Mouse (Mus musculus) frontal cortex, postnatal 10 days (tissue): ENCODE measurements around the gene Muc15.

ENCODE experiments used
- DNase-seq, 2 experiments: peaks; one replicate each; pipeline ENCODE4 v3.0.0; 2022; ENCODE audit warnings: low spot score in 2 of 2, mixed read lengths in 1 of 2

Muc15 gene

DNA sequence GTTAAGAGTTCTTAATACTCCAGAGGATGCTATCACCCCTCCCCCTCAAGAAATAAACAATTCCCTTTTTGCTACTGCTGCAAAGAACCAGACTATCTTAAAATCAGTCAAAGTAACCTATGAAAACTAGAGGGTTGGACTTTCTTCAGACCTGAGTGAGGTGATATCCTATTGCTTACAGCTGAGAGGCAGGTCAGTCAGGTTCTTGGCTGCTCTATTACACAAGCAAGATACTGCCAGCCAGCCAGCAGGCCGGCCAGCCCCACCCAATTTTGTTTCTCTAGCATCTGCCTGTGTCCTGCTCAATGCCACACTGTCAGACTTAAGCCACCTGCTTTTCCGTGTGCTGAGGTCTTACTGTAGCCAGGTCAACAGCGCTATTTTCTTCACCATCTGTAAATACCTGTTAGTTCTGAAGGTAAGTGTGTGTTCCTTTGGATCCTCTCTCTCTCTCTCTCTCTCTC, at the start of gene Muc15:
Gene Muc15 (plus strand): TSS at position 51 of the 464 bp plus-strand sequence.
- DNase-seq, result no peak

DNA sequence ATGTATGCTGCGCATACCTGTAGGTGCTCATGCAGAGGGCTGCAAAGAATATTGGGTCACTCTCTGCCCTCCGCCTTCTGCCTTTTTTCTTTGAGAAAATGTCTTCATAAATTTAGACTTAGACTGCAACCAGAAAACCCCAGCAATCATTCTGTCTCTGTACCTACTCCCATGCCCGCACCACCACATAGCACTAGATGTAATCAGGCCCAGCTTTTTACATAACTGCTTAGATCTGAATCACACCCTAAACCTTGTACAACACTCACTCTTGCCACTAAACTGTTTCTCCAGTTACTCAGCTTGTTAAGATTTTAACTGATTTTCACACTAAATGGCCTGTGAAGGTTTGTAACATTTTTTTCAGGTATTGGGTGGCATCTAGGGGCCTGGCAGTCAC, 11.7 kb upstream of the Muc15 start:
- DNase-seq, result no peak

- DNase-seq, result no peak
Measured at GRCm38 (mm10) chr2:110710055-110710720, 11.0 kb upstream of the Muc15 start.

GRCm38 (mm10) chr2:110719051-110719450, 2.1 kb upstream of the Muc15 start:
- no peak for DNase-seq

GRCm38 (mm10) chr2:110722208-110722607, 1.1 kb downstream of the Muc15 start:
- DNase-seq, result no peak

GRCm38 (mm10) chr2:110726106-110726505, 5.0 kb downstream of the Muc15 start:
- DNase-seq, result no peak

GRCm38 (mm10) chr2:110737236-110737635, 16.1 kb downstream of the Muc15 start:
- no peak for DNase-seq

DNA sequence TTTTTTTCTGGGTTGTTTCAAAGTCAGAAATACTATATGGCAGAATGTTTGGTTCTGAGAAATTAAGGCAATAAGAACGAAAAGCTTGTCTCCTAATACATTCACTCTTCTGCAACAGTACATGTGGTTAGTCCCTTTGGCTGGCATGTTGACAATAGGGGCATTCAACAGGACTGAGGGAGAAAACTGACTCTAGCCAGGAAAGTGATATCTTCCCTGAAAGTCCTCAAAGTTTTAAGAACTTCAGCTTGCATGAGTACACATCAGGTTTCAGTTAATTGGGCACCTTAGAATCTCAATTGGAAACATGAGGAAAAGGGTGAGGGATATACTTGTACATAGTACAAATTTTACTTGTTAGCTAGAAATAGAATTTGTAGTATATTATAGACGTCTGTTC, 16.8 kb downstream of the Muc15 start:
- no peak for DNase-seq

GRCm38 (mm10) chr2:110739781-110740180, 18.6 kb downstream of the Muc15 start:
- no peak for DNase-seq

- DNase-seq, result no peak
Measured at GRCm38 (mm10) chr2:110740493-110740892, 19.4 kb downstream of the Muc15 start.

GRCm38 (mm10) chr2:110757556-110757955, 36.4 kb downstream of the Muc15 start:
- no peak for DNase-seq

DNA sequence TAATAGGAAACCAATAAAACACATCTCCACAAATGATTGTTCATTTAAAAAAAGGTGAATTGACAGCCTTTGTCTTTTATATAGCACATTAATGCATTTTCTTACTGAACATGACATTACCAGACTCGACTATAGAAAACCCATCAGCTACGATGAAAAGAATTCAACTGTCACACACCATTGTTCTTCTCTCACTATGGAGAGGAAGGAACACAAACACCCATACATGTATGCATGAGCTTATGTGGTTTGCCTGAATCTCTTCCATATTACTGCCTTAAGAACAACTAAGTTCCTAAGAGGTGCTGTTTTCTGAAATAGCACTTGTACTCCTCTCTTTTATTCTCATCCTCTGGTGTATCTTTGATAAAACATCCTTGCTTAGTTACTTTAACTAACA, 38.3 kb downstream of the Muc15 start:
- DNase-seq, result no peak

DNA sequence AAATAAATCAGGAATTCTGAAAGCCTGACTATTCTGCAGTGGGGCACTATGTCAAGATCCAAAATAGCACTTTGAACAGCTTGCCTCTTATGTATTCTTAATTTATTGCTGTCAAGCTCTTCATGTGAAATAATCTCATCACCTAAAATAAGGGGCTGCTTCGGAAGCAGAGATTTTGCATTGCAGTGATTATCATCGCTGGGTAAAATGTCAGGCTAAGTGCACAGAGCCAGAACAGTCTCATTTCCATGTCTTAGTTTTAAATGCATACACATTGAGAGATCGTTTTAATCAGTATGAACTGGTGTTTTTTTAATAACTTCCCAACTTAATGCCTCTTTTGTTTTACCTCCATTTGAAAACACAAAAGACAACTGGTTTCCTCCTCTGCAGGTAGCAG, 66.3 kb downstream of the Muc15 start:
- DNase-seq, result no peak
